Mouse (Mus musculus): ENCODE data around the gene Asb18.

GRCm38 (mm10) chr1:90012850-90013249 lies 1.6 kb downstream of the Asb18 start:
- TF ChIP-seq HCFC1 (IDR thresholded peaks at IDR 0.05; ENCODE audit: borderline replicate concordance, insufficient read depth, low read length) (no peak), CHD2 (IDR thresholded peaks at IDR 0.05; ENCODE audit: low read depth, low read length) (no peak), ZC3H11A (IDR thresholded peaks at IDR 0.05; ENCODE audit: borderline replicate concordance, low read depth, low read length) (0 out of 2 replicates have a peak, but pooled peaks have one; percentile 12)

Measured in ES-E14 (cell line).